Mouse (Mus musculus): Measurements from ENCODE around the gene Traf3ip1.

DNA sequence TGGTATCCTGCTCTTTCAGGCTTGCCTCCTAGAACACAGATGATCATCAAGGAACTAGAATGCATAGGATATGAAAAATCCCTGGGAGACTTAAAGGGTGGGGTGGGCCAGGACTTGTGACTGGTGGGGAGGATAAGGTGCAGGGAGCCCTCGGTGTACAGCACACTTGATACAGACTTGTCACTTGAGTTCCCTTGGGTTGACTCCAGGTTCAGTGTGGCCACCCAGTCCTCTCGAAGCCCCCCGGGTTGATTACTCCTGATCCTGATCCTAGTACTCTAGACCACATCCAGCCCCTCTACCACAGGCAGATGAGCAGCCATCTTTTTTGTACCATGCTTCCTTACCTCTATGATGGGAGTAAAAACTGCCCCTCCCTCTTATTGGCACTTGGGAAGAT is 39.5 kb upstream of the Traf3ip1 start:
- TF ChIP-seq CTCF (IDR thresholded peaks at IDR 0.05; ENCODE audit: low read depth) (no peak), EP300 (IDR thresholded peaks at IDR 0.05; ENCODE audit: low read depth) (no peak)
